Mouse (Mus musculus) stomach, embryonic 14.5 days (tissue): ENCODE results near the gene Gabrr2. TPM values are rescaled to one million over a fixed set of nuclear protein-coding genes. Genes with fewer than 3 reads are reported as not detected.

ENCODE experiments used
- ATAC-seq: fragments of 200-750 bp; cut with Nextera tagmentation; 2 replicates; pipeline ENCODE4 v1.8.0; 2017; ENCODE audit warnings: low read depth, moderate TSS enrichment; ENCODE audit not compliant: insufficient number of reproducible peaks, insufficient read depth, low FRiP score
- H3K27ac ChIP-seq: fragments of 300-500 bp; sonication (generic); 2 replicates; pipeline ENCODE4 v1.5.1; 2014; ENCODE audit warnings: mild to moderate bottlenecking, low read length, moderate library complexity, mixed read lengths
- H3K27me3 ChIP-seq: fragments of 300-500 bp; sonication (generic); 2 replicates; pipeline ENCODE4 v1.6.1; 2014; ENCODE audit warnings: low read length, control low read depth, mixed read lengths; ENCODE audit not compliant: control insufficient read depth, insufficient read depth
- H3K36me3 ChIP-seq: fragments of 300-500 bp; sonication (generic); 2 replicates; pipeline ENCODE4 v1.6.1; 2014; ENCODE audit warnings: mild to moderate bottlenecking, control low read depth, low read length, moderate library complexity, mixed read lengths; ENCODE audit not compliant: control insufficient read depth, insufficient read depth
- H3K4me1 ChIP-seq: fragments of 300-500 bp; sonication (generic); 2 replicates; pipeline ENCODE4 v1.6.1; 2014; ENCODE audit warnings: low read length, control low read depth, mixed read lengths; ENCODE audit not compliant: control insufficient read depth, insufficient read depth
- H3K4me2 ChIP-seq: fragments of 300-500 bp; sonication (generic); replicated peaks from 2 replicates; pipeline ENCODE4 v1.6.1; 2014; ENCODE audit warnings: low read depth, low read length, control low read depth
- H3K4me3 ChIP-seq: fragments of 300-500 bp; sonication (generic); 2 replicates; pipeline ENCODE4 v1.5.1; 2014; ENCODE audit warnings: low read depth, low read length, control low read depth
- H3K9ac ChIP-seq: fragments of 300-500 bp; sonication (generic); replicated peaks from 2 replicates; pipeline ENCODE4 v1.6.1; 2014; ENCODE audit warnings: low read depth, mild to moderate bottlenecking, control low read depth, low read length, moderate library complexity, mixed read lengths
- H3K9me3 ChIP-seq: fragments of 300-500 bp; sonication (generic); 2 replicates; pipeline ENCODE4 v1.6.1; 2016; ENCODE audit warnings: low read depth, low read length, control low read depth; ENCODE audit not compliant: control insufficient read depth
- WGBS: fragments of 180-500 bp; shearing (Covaris S2); extraction: QIAGEN DNeasy Blood & Tissue Kit; methylation state at CpG from one replicate; pipeline ENCODE4 v1.1.7; 2014; 5-methylcytosine and 5-hydroxymethylcytosine counted together
- polyA plus RNA-seq: library from polyadenylated mRNA; unstranded; fragments of >200 nt; fragmentation: Nextera tagmentation; extraction: Ambion mirVana; gene quantifications from 2 replicates; pipeline ENCODE4 v1.2.1, GENCODE M21; 2014

Gabrr2 gene
- polyA plus RNA-seq, 1 experiment from 2014 or later, result 0.25 TPM

- no peak for ATAC-seq
- WGBS, result 83% methylated on average over 4 of the region's 4 CpGs
- Histone ChIP-seq H3K9ac (no peak overlapping the region), H3K4me2 (no peak overlapping the region), H3K27me3 (no peaks in the 10 kb centered on the region), H3K4me3 (no peak overlapping the region), H3K9me3 (no peaks in the 10 kb centered on the region), H3K27ac (no peak overlapping the region), H3K36me3 (no peaks in the 10 kb centered on the region), H3K4me1 (no peaks in the 10 kb centered on the region)
Observed at GRCm38 (mm10) chr4:33074406-33074805, 11.6 kb downstream of the Gabrr2 start.

GRCm38 (mm10) chr4:33074851-33075250, 12.1 kb downstream of the Gabrr2 start:
- H3K9me3 ChIP-seq, result no peaks in the 10 kb centered on the region
- H3K4me1 ChIP-seq, result no peaks in the 10 kb centered on the region
- ATAC-seq, result no peak
- H3K27ac ChIP-seq, result no peak overlapping the region
- H3K9ac ChIP-seq, result no peak overlapping the region
- no peak overlapping the region for H3K4me3 ChIP-seq
- H3K4me2 ChIP-seq, result no peak overlapping the region
- H3K27me3 ChIP-seq, result no peaks in the 10 kb centered on the region
- H3K36me3 ChIP-seq, result no peaks in the 10 kb centered on the region
- 76% methylated on average over 5 of the region's 5 CpGs for WGBS

- WGBS, result 83% methylated on average over 5 of the region's 5 CpGs
Observed at GRCm38 (mm10) chr4:33075776-33076524, 13.2 kb downstream of the Gabrr2 start.

GRCm38 (mm10) chr4:33077161-33077560, 14.4 kb downstream of the Gabrr2 start:
- no peaks in the 10 kb centered on the region for H3K9me3 ChIP-seq
- no peaks in the 10 kb centered on the region for H3K36me3 ChIP-seq
- no peaks in the 10 kb centered on the region for H3K27me3 ChIP-seq
- no peak for ATAC-seq
- no peaks in the 10 kb centered on the region for H3K4me1 ChIP-seq
- no peak overlapping the region for H3K9ac ChIP-seq
- H3K4me2 ChIP-seq, result no peak overlapping the region
- H3K27ac ChIP-seq, result no peak overlapping the region
- H3K4me3 ChIP-seq, result no peak overlapping the region
- WGBS, result 71% methylated on average over 11 of the region's 11 CpGs

More at GRCm38 (mm10) chr4:33075776-33076524, 13.2 kb downstream of the Gabrr2 start:
- no peak overlapping the region for H3K4me3 ChIP-seq
- H3K9ac ChIP-seq, result no peak overlapping the region
- H3K36me3 ChIP-seq, result no peaks in the 10 kb centered on the region
- no peak for ATAC-seq
- H3K4me1 ChIP-seq, result no peaks in the 10 kb centered on the region
- no peaks in the 10 kb centered on the region for H3K27me3 ChIP-seq
- H3K9me3 ChIP-seq, result no peaks in the 10 kb centered on the region
- no peak overlapping the region for H3K4me2 ChIP-seq
- no peak overlapping the region for H3K27ac ChIP-seq

GRCm38 (mm10) chr4:33077724-33078123, 14.9 kb downstream of the Gabrr2 start:
- Histone ChIP-seq H3K27me3 (no peaks in the 10 kb centered on the region), H3K9me3 (no peaks in the 10 kb centered on the region), H3K9ac (no peak overlapping the region), H3K36me3 (no peaks in the 10 kb centered on the region), H3K27ac (no peak overlapping the region), H3K4me2 (no peak overlapping the region), H3K4me3 (no peak overlapping the region), H3K4me1 (no peaks in the 10 kb centered on the region)
- 48% methylated on average over 8 of the region's 8 CpGs for WGBS
- no peak for ATAC-seq

- H3K27me3 ChIP-seq, result no peaks in the 10 kb centered on the region
- H3K36me3 ChIP-seq, result no peaks in the 10 kb centered on the region
- H3K9ac ChIP-seq, result no peak overlapping the region
- H3K4me1 ChIP-seq, result no peaks in the 10 kb centered on the region
- H3K9me3 ChIP-seq, result no peaks in the 10 kb centered on the region
- 86% methylated on average over 3 of the region's 3 CpGs for WGBS
- no peak overlapping the region for H3K4me3 ChIP-seq
- H3K4me2 ChIP-seq, result no peak overlapping the region
- no peak; the same call in 1 of the 2 replicates for ATAC-seq
- no peak overlapping the region for H3K27ac ChIP-seq
Observed at GRCm38 (mm10) chr4:33078492-33078891, 15.7 kb downstream of the Gabrr2 start.

GRCm38 (mm10) chr4:33099118-33099694, 36.4 kb downstream of the Gabrr2 start:
- Histone ChIP-seq H3K27me3 (no peaks in the 10 kb centered on the region), H3K27ac (no peak overlapping the region), H3K4me1 (no peaks in the 10 kb centered on the region), H3K9ac (no peak overlapping the region), H3K36me3 (no peaks in the 10 kb centered on the region), H3K4me2 (no peak overlapping the region), H3K4me3 (no peak overlapping the region), H3K9me3 (no peaks in the 10 kb centered on the region)
- no peak for ATAC-seq
- WGBS, result 79% methylated on average over 6 of the region's 6 CpGs

GRCm38 (mm10) chr4:33109720-33110458, 47.1 kb downstream of the Gabrr2 start:
- WGBS, result 49% methylated on average over 14 of the region's 14 CpGs
- no peak for ATAC-seq

More at GRCm38 (mm10) chr4:33109720-33110458, 47.1 kb downstream of the Gabrr2 start:
- H3K36me3 ChIP-seq, result no peaks in the 10 kb centered on the region
- H3K9ac ChIP-seq, result no peak overlapping the region
- no peak overlapping the region for H3K4me2 ChIP-seq
- H3K9me3 ChIP-seq, result no peaks in the 10 kb centered on the region
- no peaks in the 10 kb centered on the region for H3K27me3 ChIP-seq
- H3K4me1 ChIP-seq, result no peaks in the 10 kb centered on the region
- no peak overlapping the region for H3K4me3 ChIP-seq
- H3K27ac ChIP-seq, result no peak overlapping the region
